Mouse (Mus musculus): Measurements from ENCODE around the gene Slc16a3. TPM values are rescaled to one million over a fixed set of nuclear protein-coding genes. Genes with fewer than 3 reads are reported as not detected.

Gene Slc16a3
- 1 to 10 TPM; 1.2 to 1.3 TPM for total RNA-seq (2021)
- polyA plus RNA-seq (2012; rRNA removed), result 1.4 and 2.5 TPM in 2 replicates
- long read RNA-seq, full-length matches to known transcripts, result 1 of 1 reads
- long read RNA-seq, partial matches to known transcripts, result 0 of 1 reads
- long read RNA-seq, other reads (novel, unspliced or antisense), result 0 of 1 reads

DNA sequence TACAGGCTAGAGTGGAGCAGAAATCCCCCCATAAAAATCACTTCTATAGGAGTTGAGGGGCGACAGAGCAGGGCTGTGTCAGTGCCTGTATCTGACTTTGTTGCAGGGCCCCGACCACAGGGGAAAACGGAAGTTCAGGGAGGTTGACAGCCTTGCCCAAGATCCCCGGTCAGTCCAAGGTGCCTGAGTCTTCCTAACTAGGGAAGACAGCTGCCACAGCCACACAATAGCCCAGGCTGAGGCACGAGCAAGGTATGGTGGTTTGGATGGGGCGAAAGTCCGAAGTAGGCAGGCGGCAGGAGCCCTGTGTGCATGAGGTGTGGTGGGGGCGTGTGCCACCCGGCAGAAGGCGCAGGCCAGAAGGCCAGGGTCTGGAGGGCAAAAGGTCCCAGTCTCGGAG is at the start of gene Slc16a3:
Slc16a3 (plus strand) TSS at position 153 of the 400 bp plus-strand sequence.
- no peak for DNase-seq

- DNase-seq, result no peak
These were observed 47.7 kb upstream of the Slc16a3 start for GRCm38 (mm10) chr11:120900276-120901244.

GRCm38 (mm10) chr11:120901729-120902486 is 46.4 kb upstream of the Slc16a3 start:
- no peak for DNase-seq

DNA sequence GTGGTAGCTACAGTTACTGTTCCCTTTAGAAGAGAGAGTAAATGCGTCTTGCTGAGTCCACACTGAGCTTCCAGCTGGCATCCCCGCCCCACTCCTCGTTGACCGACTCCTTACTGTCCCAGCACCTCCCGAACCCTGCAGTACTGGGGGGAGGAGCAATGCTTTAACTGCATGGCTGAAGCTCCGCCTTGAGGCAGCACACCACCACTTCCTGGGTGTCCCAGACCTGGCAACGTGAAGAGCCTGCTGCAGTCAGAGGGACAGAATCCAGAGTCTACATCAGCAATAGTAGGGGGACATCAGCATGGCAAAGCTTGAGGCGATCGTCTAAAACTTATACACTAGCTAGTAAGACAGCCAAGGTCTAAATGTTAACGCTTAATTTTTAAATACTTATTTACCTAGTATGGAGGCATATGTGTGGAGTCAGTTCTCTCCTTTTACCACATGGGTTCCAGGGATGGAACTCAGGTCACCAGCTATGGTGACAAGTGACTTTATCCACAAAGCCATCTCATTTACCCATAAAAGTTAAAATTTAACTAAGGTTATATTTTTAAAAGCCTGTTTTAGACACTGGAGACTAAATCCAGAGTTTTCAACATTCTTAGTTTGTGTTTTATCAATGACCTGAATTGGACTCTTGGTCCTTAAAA is 45.7 kb upstream of the Slc16a3 start:
- peak; percentile 74 for DNase-seq

- DNase-seq, result peak; percentile 83
These were observed 45.0 kb upstream of the Slc16a3 start for GRCm38 (mm10) chr11:120903159-120903850.

GRCm38 (mm10) chr11:120904561-120904960 is 43.7 kb upstream of the Slc16a3 start:
- no peak for DNase-seq

DNA sequence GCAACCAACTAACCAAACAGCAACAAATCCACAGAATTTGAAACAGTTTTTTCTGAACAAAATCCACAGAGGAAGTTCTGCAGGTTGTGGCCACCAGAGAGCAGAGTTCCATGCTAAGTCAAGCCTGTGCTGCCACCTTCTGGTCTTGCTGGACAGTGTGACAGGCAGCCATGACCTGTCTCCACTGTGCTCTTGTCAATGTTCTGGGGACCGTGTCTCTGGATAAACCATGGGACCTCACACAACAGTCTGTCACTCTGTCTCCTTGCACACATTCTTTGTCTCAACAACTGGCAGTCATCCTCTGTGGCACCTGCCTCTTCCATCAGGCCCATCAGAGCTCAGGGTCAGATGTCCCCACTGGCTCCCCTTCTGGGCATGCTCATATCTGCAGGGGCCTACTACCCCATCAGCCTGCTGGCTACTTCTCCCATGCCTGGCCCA is 42.8 kb upstream of the Slc16a3 start:
- peak; percentile 77 for DNase-seq

DNA sequence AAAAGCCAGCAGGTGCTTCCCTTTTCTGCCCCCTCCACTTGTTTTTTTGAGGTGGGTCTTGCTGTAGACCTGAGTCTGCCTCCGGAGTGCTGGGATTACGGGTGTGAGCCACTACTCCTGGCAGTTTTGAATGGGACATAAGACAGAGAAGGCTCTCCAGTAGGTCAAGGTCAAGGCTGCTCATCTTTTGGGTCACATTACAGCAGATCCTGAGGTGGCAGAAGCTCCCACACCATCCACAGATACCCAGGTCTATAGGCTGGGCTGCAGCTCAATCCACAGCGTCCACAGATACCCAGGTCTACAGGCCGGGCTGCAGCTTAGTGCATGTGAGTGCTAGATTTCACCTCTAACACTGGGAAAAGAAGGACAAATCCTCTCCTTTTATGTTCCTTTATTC is 34.5 kb upstream of the Slc16a3 start:
- DNase-seq, result no peak

- DNase-seq, result peak; percentile 33
These were observed 31.8 kb upstream of the Slc16a3 start for GRCm38 (mm10) chr11:120916477-120916876.

GRCm38 (mm10) chr11:120917756-120918155 is 30.5 kb upstream of the Slc16a3 start:
- DNase-seq, result no peak

- no peak for DNase-seq
These were observed 25.8 kb upstream of the Slc16a3 start for GRCm38 (mm10) chr11:120922528-120922927.

DNA sequence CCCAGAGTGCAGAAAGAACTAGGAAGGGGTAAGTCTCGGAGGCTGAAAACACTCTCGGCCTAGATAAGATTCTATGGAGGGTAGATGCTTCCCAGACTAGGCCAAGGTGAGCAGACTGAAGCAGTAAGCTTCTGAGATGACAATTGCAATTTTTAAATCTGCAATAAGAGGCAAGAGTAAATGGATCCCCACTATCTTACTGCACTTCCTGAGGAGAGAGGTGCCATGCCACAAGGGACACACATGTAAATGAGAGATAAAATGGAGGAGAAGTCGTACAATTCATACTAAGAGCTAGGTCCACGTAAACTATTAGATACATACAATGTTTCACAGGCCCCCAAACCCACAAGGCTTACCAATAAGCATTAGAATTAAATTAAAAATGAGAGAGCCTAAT is 19.8 kb upstream of the Slc16a3 start:
- no peak for DNase-seq

DNA sequence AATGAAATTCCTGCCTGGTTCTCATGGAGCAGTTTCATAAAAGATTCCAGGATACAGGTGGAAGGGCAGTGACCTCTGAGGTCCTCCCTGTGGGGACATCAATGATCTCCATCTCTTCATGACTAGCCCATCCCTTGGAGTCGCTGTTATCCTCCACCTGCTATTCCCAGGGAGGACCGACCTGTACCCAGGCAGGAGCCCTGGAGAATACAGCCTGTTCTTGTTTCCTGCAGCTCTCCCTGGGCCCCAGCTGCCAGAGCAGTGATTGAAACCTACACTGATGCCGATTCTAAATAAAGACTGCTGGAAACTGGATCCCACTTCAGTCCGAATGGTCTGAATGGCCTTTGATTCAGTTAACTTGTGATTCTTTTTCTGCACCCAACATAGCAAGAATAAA is 16.8 kb upstream of the Slc16a3 start:
- no peak for DNase-seq

DNA sequence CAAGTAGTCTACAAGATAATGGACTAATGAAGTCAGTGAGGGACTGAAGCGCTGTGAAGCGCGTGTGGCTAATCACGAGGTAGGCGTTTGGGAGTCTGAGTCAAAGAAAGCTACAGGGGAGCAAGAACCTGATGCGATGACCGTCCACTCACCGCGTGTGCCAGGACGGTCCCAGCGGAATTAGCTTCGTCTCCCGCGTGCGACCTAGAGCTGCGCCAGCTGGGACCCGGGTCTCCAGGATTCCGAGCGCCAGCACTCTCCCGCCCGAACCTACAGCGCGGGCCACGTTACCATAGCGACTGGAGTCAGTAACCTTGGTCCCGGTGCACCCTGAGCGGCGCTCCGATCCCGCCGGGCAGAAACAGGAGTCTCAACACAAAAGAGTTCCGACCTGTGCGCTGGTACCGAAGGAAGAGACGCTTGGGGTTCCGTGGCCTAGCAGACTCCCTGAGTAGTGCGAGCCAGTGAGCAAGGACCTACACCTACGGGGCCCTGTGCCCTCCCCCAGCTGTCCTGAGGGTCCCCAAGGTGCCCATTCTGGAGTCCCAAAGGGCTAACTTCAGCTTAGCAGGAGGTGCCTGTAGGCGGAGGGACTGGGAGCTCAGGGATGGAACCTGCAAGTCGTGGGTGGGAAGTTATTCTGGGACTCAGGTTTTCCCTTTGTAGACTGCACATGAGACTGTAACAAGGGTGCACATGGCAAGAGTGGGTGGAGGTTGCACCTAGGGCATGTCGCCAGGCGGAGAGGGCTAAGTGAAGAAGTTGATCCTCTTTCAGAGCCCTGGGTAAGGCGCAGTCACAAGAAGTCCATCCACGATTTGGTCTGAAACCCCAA is 15.5 kb upstream of the Slc16a3 start, which contains the start of gene Ccdc57:
Ccdc57 (minus strand) TSS at position 309 of the 835 bp plus-strand sequence.
- DNase-seq, result peak; percentile 93

GRCm38 (mm10) chr11:120937976-120938375 is 10.3 kb upstream of the Slc16a3 start:
- no peak for DNase-seq

DNA sequence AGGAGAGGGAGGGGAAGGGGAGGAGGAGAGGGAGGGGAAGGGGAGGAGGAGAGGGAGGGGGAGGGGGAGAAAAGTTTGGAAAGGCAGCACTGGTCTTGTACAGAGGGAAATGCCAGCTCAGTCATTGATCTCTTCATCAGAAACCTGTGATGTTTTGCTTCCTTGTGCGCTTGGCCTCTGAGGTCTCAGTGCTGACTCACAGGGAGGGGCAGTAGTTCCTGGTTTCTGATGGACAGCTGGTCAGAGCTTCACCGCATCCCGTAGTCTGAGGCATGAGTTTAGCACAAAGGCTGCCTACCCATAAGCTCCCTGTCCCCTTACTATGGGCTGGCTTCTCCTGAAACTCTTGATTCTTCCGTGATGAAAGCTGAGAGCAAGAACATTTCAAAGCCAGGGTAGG is 9.5 kb upstream of the Slc16a3 start:
- DNase-seq, result no peak

GRCm38 (mm10) chr11:120939712-120940341 is 8.5 kb upstream of the Slc16a3 start:
- no peak for DNase-seq

GRCm38 (mm10) chr11:120940959-120941358 is 7.3 kb upstream of the Slc16a3 start:
- DNase-seq, result no peak

- DNase-seq, result no peak
These were observed 3.0 kb upstream of the Slc16a3 start for GRCm38 (mm10) chr11:120945266-120945665.

DNA sequence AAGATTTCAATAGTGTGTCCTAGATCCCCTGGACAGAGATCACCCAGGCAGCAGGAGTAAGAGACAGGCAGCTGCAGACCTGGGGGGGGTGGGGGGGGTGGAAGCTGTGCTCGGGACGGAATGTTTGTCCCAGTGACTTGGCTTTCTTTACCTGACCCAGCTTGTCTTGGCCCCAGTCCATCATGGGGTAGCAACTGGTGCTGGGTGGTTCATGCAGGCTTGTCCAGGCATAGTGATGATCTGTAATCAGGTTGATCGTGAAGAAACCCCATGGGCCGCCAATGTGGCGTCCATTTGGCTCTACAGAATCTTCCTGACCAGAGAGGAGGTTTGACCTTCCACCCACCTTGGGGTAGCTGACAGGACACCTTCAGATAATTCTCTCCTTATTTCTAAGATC is 2.4 kb upstream of the Slc16a3 start:
- no peak for DNase-seq
